Comparison of ENCODE assay signal across 13 mouse cellular contexts in the genomic region with DNA sequence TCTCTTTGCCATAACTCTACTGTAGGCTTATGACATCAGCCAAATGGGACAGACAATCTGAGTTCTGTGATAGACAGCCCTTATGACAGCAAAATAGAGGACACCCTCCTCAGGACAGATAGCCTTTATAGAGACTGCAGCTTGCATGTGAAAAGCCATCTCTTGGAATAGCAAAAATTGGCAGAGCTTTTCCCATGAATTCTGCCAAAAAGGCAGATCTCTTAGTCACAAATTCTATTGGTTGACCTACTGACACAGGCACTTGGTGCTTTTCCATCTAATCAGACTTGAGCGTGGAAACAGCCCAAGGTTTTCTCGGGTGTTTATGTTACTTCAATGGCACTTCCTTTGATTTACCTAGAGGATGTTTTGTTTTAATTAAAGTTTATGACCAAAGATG.
DNase-seq lines count a peak whose midpoint lies in the region; TF ChIP-seq lines count a peak whose summit lies in the region.
"Had no signal": no experiment of that assay in that cellular context is flagged by ENCODE, and none has a peak within 500 bp of the region (broad histone marks: within the 10 kb centered on the region; RNA-seq: fewer than 3 reads in every experiment).

No protein-coding gene starts in this region.

- no peaks in the 10 kb centered on the region for H3K9me3 ChIP-seq in heart, embryonic 10.5 days
- H3K9me3 ChIP-seq: forebrain, embryonic 12.5 days; hindbrain, embryonic 15.5 days had no signal

- H3K4me3 ChIP-seq in heart, embryonic 10.5 days = no peak overlapping the region
- no peak overlapping the region for H3K4me3 ChIP-seq in lung, adult 2 months (replicated peaks; ENCODE audit: extremely low read depth, low read depth, low read length)
- H3K4me3 ChIP-seq: forebrain, embryonic 12.5 days; hindbrain, embryonic 15.5 days; myocyte had no signal

- H3K4me1 ChIP-seq in heart, embryonic 10.5 days = no peaks in the 10 kb centered on the region
- H3K4me1 ChIP-seq in lung, adult 2 months (ENCODE audit: control insufficient read depth, insufficient read depth, low read length) = peaks cover 7% of the 10 kb centered on the region
- H3K4me1 ChIP-seq: forebrain, embryonic 12.5 days; hindbrain, embryonic 15.5 days had no signal

- 40% methylated on average over 2 of the region's 2 CpGs for WGBS in heart, embryonic 10.5 days
- 26% methylated on average over 2 of the region's 2 CpGs for WGBS in lung, adult 2 months

- TF ChIP-seq CTCF in lung, adult 2 months (IDR thresholded peaks at IDR 0.05; ENCODE audit: insufficient read depth, low read length) = no peak

- TF ChIP-seq POLR2A in lung, adult 2 months (IDR thresholded peaks at IDR 0.05; ENCODE audit: borderline replicate concordance, extremely low read depth, low read depth, low read length) = no peak

- H3K36me3 ChIP-seq in heart, embryonic 10.5 days = no peaks in the 10 kb centered on the region
- H3K36me3 ChIP-seq: forebrain, embryonic 12.5 days; hindbrain, embryonic 15.5 days had no signal

- intact Hi-C loops in heart, postnatal 10 days (cut with DNase I) = no loop called here
- intact Hi-C loops in left cerebral cortex, postnatal 14 days (cut with DNase I) = no loop called here

- no peaks in the 10 kb centered on the region for H3K27me3 ChIP-seq in heart, embryonic 10.5 days (ENCODE audit: insufficient read depth, poor library complexity, severe bottlenecking)
- H3K27me3 ChIP-seq: forebrain, embryonic 12.5 days; hindbrain, embryonic 15.5 days had no signal

- DNase-seq in adrenal gland, postnatal 14 days = peak; percentile 24
- DNase-seq in adrenal gland, postnatal 25 days = no peak
- DNase-seq in heart, postnatal 10 days = peak; percentile 8 to 11
- no peak for DNase-seq in heart, embryonic 10.5 days (ENCODE audit: low spot score)
- peak; percentile 19 for DNase-seq in lung, postnatal 10 days
- DNase-seq in lung, adult 2 months = no peak
- peak; percentile 36 for DNase-seq in lung, postnatal 36 days
- no peak for DNase-seq in left cerebral cortex, postnatal 14 days (ENCODE audit: low spot score in 2 of 2)
- DNase-seq: cerebellum, adult 9-11 months; right cerebral cortex, postnatal 14 days had no signal

- H3K27ac ChIP-seq in heart, embryonic 10.5 days = no peak overlapping the region
- H3K27ac ChIP-seq: forebrain, embryonic 12.5 days; hindbrain, embryonic 15.5 days had no signal

Comparison
In these comparisons a context has a peak if more than half of its experiments do, and no peak if none do; other contexts are left out.
1. DNase-seq: peak in adrenal gland, postnatal 14 days (single experiment), heart, postnatal 10 days (2 of 2), lung, postnatal 10 days (single experiment) and lung, postnatal 36 days (single experiment); none in adrenal gland, postnatal 25 days (single experiment), heart, embryonic 10.5 days (single experiment), lung, adult 2 months (single experiment) and left cerebral cortex, postnatal 14 days (0 of 2).